Mouse (Mus musculus): ENCODE data around the gene Il10.
A peak's percentile ranks its signal among the peaks of the same experiment; 100 is the strongest.

Il10 gene

DNA sequence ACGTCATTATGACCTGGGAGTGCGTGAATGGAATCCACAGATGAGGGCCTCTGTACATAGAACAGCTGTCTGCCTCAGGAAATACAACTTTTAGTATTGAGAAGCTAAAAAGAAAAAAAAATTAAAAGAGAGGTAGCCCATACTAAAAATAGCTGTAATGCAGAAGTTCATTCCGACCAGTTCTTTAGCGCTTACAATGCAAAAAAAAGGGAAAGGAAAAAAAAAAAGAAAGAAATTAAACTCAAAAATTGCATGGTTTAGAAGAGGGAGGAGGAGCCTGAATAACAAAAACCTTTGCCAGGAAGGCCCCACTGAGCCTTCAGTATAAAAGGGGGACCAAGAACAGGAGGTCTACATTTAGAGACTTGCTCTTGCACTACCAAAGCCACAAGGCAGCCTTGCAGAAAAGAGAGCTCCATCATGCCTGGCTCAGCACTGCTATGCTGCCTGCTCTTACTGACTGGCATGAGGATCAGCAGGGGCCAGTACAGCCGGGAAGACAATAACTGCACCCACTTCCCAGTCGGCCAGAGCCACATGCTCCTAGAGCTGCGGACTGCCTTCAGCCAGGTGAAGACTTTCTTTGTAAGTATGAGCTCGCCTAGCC lies at the start of gene Il10:
Il10 (plus strand) TSS at position 354 of the 607 bp plus-strand sequence.
- DNase-seq (ENCODE audit: low spot score) = no peak

- peak; percentile 41 for DNase-seq (ENCODE audit: low spot score)
Measured at GRCm38 (mm10) chr1:130979455-130979854, 40.2 kb upstream of the Il10 start.

DNA sequence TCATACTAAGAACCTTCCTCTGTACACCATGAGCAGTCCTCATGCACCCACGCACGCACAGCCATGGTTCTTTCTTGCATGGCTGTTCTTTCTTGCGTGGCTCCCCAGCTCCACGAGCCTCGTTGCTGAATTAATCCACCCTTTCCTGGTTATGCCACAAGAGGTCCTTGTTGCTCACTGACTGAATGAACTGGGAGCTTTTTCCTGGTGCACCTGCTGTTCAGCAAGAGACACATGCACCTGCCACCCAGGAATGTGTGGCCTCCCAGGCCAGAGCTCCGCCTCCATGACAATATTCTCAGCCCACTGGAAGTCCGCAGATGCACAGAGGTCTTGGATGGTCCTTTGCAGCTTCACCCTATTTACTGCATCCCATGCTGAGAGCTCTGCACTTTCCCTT lies 35.2 kb upstream of the Il10 start:
- DNase-seq (ENCODE audit: low spot score) = no peak

- no peak for DNase-seq (ENCODE audit: low spot score)
Measured at GRCm38 (mm10) chr1:130987001-130987400, 32.6 kb upstream of the Il10 start.

GRCm38 (mm10) chr1:130987418-130987817 lies 32.2 kb upstream of the Il10 start:
- DNase-seq (ENCODE audit: low spot score) = no peak

DNA sequence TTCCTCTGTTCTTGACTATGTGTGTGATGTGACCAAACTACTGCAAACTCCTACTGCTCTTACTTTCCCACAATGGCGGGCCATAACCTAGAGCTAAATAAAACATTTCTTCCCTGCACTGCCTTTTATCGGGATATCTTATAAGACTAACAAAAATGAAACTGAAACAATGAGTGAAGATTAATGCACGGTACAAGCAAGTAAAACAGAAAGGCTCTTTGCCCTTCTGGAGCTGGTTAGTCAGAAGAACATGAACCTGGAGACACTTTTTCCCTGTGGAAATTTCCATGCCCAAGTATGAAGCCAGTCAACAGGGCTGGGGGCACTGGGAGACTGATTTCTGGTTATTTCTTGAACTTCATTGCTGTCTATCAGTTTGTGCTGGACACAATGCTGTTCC lies 30.3 kb upstream of the Il10 start:
- no peak for DNase-seq (ENCODE audit: low spot score)

GRCm38 (mm10) chr1:130990448-130990847 lies 29.2 kb upstream of the Il10 start:
- no peak for DNase-seq (ENCODE audit: low spot score)

- DNase-seq (ENCODE audit: low spot score) = no peak
Measured at GRCm38 (mm10) chr1:130993574-130994154, 26.0 kb upstream of the Il10 start.

GRCm38 (mm10) chr1:130995515-130995914 lies 24.1 kb upstream of the Il10 start:
- DNase-seq (ENCODE audit: low spot score) = no peak

DNA sequence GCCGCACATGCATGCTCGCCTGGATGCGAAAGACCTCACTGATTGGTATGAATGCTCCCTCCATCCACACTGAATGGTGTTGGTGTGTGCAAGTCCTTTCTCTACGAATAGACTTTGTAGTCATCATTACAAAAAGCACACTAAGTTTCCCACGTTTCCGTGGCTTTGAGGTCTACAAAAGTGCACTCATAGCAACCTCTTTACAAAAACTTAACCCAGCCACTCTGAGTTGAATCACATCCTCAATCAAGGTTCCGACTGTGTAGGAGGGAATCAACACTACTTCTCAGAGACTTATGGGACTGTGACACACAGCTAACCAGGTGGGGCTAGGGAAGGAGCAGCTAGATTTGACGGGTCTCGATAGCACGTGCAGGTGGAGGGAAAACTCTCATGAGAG lies 23.3 kb upstream of the Il10 start:
- DNase-seq (ENCODE audit: low spot score) = no peak

GRCm38 (mm10) chr1:130997441-130997840 lies 22.2 kb upstream of the Il10 start:
- no peak for DNase-seq (ENCODE audit: low spot score)

DNA sequence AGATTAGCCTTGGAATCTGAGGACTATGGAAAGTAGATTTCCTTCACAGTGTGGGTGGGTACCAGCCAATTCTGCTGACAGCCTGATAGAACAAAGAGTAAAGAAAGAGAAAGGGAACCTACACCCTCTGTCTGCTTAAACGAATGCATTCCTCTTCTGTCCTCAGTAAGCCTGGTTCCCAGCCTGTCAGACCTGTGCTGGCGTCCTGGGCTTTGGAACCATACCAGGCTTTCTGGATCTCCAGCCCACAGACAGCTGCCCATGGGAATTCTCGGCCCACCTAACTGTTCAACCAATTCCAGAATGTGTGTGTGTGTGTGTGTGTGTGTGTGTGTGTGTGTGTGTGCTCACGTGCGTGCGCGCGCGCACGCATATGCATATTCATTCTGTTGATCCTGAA lies 21.3 kb upstream of the Il10 start:
- no peak for DNase-seq (ENCODE audit: low spot score)

- DNase-seq (ENCODE audit: low spot score) = no peak
Measured at GRCm38 (mm10) chr1:130999708-131000107, 19.9 kb upstream of the Il10 start.

- DNase-seq (ENCODE audit: low spot score) = no peak
Measured at GRCm38 (mm10) chr1:131000296-131000695, 19.3 kb upstream of the Il10 start.

DNA sequence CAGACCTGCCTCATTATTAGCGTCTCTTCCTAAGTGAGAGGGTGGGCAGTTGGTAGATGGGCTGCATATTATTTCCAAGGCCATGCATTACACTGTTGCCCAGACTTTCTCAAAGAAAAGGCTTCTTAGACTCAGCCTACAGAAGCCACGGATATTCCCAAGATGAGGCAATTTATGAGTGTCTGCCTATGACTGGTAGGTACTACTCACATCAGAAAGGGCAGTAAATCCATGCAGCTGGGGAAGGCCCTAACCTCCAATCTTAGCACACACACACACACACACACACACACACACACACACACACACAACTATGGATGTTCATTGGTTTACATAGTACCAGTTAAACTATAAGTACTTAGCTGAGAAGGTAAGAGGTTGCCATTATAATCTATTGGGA lies 17.1 kb upstream of the Il10 start:
- no peak for DNase-seq (ENCODE audit: low spot score)

DNA sequence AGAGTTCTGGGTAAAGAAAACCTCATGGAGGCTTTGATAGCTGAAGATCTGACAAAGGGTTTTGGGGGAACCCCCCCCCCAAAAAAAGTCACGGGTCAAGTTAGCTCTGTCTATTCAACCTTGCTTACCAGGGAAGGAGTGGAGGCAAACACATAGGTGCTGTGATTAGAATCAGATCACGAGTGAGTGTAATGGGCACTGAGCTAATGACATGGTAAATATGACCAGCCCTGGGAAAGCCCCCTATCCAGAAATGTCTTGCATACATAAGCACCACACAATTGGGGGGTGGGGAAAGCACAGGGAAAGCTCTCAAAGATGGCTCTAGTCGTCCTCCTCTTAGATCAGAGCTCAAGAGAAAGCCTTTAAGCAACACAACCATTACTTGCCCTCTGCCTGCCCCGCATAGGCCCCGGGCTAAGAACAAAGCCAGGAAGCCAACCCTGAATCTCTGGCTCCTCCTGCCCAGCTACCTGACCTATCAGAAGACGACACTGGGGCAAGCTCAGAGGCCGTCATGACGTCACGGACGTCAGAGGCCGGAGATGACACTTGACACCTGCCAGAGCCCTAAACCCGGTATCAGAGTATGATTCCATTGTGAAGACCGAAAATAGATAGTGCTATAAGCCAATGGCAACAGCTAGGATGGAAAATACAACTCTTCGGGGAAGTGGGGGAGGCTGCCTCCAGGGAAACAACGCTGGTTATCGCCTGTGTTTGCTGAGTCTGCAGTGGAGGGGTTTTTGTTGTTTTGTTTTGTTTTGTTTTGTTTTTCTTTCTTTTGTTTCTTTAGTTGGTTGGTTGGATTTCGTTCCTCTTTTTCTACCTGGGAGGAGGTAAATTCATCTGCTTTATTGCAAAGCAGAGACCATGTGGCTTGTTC lies 16.4 kb upstream of the Il10 start:
- no peak for DNase-seq (ENCODE audit: low spot score)

DNA sequence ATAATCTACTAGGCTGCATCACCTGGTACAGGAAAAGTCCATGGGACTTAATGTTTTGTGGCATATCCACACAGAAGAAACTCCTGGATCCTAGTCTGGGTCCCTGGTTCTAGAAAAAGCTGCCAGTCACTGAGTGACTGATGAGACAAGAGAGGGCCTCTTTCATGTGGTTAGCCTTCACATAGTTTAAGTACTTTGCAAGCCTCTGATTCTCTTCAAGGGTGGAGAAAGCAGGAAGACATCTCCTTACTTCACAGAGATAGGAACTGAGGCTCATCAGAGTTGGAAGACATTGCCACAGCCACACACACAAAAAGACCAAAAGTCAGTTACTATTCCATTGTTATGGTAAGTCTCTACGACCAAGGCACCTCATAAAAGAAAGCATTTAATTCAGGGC lies 13.6 kb upstream of the Il10 start:
- DNase-seq (ENCODE audit: low spot score) = no peak

DNA sequence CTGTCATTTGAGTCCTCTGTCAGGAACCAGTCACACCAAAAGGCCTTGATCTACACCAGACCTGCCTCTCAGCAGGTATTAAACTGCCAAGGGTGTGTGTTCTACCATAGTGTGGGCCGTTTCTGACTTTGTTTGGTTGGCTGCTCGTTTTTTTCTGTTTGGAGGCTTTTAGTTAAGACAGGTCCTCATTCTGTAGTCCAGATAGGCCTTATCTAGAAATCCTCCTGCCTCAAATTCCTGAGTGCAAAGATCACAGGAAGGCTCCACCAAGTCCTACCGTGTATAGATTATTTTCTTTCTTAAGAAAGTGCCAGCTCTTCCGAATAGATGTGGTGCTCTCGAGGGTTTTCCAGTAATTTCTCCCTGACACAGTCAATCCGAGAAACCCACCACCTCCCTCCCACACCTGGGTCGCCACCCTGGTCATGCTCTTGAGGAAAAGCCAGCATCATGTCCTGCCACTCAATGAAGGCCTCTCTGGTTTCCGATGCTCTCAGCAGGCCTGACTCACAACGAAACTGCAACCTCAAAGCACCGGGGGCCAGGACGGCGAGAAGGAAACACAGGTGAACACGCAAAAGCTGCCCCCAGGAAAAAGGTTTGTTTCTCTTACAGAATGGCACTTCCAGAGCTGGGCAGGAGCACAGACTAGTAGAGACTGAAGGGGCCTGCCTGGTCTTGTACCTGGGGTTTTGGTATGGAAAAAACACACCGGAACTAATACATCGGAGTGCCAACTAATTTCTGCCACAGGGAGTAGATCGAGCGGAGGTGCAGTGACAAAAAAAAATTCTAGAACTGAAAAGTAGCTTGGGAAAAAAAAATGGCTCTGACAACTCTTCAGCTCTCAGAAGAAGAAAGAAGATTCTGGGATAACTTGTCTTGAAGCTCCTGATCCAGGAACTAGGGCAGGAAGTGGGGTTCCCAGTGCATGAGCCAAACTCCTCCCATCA lies 9.2 kb upstream of the Il10 start:
- no peak for DNase-seq (ENCODE audit: low spot score)

DNA sequence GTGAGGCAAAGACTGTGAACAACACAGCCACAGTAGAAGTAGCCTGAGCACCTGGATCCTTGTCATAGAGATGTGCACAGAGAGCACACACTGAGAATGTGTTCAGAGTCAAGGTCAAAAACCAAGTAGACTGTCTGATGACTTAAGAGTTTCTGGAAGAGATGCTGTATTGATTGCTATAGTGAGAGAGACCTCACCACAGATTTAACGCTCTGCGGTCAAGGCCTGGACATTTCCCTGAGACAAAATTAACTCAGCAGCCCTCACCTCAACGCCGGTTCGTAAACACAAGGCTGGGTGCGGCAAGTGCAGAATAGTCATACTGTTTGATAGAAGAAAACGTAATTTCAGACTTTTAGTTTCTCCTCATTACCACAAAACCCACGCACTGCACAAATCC lies 7.2 kb upstream of the Il10 start:
- no peak for DNase-seq (ENCODE audit: low spot score)

DNA sequence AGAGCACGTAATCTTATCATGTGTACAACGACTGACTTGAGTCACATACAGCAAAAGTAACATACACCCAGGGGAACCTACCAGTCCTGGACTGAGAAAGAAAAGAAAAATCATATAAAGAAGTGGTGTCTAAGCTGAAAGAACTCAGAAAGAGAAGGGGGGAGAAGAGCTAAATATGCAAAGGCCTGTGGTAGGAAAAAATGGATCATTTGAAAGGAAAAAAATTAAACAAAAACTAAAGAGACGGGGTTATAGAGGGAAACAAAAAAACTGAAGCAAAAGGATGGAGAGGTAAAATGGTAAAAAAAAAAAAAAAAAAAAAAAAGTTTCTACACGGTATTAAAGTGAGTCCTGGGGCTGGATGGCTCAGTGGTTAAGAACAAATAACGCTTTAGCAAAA lies 5.7 kb upstream of the Il10 start:
- no peak for DNase-seq (ENCODE audit: low spot score)

DNA sequence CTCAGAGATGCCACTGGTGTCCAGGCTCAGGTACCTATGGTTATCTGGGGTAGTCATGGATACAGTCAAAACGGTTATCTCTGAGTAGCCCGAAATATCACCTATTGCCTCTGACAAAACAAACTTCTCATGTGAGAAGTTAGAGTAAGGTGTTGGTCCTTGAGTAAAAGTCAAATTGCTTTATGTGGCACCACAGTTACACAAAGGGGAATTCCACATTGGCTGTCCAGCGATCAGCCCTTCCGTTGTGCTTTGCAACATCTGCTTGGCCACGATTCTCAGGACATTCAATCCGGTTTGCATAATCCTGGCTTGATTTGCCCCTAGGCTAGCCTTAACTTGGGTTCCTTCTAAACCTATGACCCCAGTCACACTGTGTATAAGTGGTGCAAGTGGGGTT lies 4.4 kb upstream of the Il10 start:
- DNase-seq (ENCODE audit: low spot score) = no peak

- no peak for DNase-seq (ENCODE audit: low spot score)
Measured at GRCm38 (mm10) chr1:131015879-131016278, 3.8 kb upstream of the Il10 start.

Data from urinary bladder, postnatal 25 days (tissue).